Mouse (Mus musculus): ENCODE data around the gene Gm28374. TPM values are rescaled to one million over a fixed set of nuclear protein-coding genes. Genes with fewer than 3 reads are reported as not detected.
A peak's percentile ranks its signal among the peaks of the same experiment; 100 is the strongest.
"Not testable (repeated sequence)": the region's sequence is repeated elsewhere in the genome, so short reads cannot be mapped to it uniquely, and the experiment has no call there.

The Gm28374 gene
- 0.83 and 0.92 TPM in 2 replicates for polyA plus RNA-seq (2015; fragmentation: Nextera tagmentation; extraction: Ambion mirVana)

- Histone ChIP-seq H3K4me2 (no peak within 1 kb of the TSS), H3K4me1 (peaks cover 27% of the 10 kb centered on the region), H3K9me3 (no peaks in the 10 kb centered on the region), H3K27ac (replicated peaks) (no peak within 1 kb of the TSS), H3K36me3 (peaks cover 48% of the 10 kb centered on the region), H3K27me3 (replicated peaks) (no peaks in the 10 kb centered on the region), H3K9ac (no peak within 1 kb of the TSS), H3K4me3 (no peak within 1 kb of the TSS)
- 84% methylated on average over 9 of the region's 9 CpGs for WGBS
- ATAC-seq (ENCODE audit: extremely low read depth, insufficient number of reproducible peaks, low FRiP score, low TSS enrichment), result no peak
Measured at GRCm38 (mm10) chr19:6082156-6082555, at the start of gene Gm28374. TSS of gene Gm28374 (minus strand) at chr19:6082256.

- not testable (repeated sequence) for H3K4me3 ChIP-seq; H3K27me3 ChIP-seq (replicated peaks); H3K4me2 ChIP-seq; H3K9ac ChIP-seq; H3K27ac ChIP-seq (replicated peaks); ATAC-seq (ENCODE audit: extremely low read depth, insufficient number of reproducible peaks, low FRiP score, low TSS enrichment); H3K9me3 ChIP-seq
- 75% methylated on average over 7 of the region's 7 CpGs for WGBS
- H3K36me3 ChIP-seq, result peaks cover 16% of the 10 kb centered on the region
- peaks cover 13% of the 10 kb centered on the region for H3K4me1 ChIP-seq
Measured at GRCm38 (mm10) chr19:6130414-6131128, 48.5 kb upstream of the Gm28374 start.

- peak; percentile 90 for ATAC-seq (ENCODE audit: extremely low read depth, insufficient number of reproducible peaks, low FRiP score, low TSS enrichment)
- 0% methylated on average over 32 of the region's 32 CpGs for WGBS
- H3K27me3 ChIP-seq (replicated peaks), result no peaks in the 10 kb centered on the region
- H3K9me3 ChIP-seq, result no peaks in the 10 kb centered on the region; the same call in 1 of the 2 replicates
- H3K4me2 ChIP-seq, result peak within 1 kb of the TSS; percentile 73
- H3K27ac ChIP-seq (replicated peaks), result peak within 1 kb of the TSS; percentile 90
- peak within 1 kb of the TSS; percentile 63 for H3K4me3 ChIP-seq
- H3K36me3 ChIP-seq, result no peaks in the 10 kb centered on the region
- peaks cover 13% of the 10 kb centered on the region for H3K4me1 ChIP-seq
- H3K9ac ChIP-seq, result peak within 1 kb of the TSS; percentile 83
Measured at GRCm38 (mm10) chr19:6127760-6128341, 45.8 kb upstream of the Gm28374 start, which contains the start of gene Snx15. TSS of gene Snx15 (minus strand) at chr19:6128304.

GRCm38 (mm10) chr19:6126789-6127580, 44.9 kb upstream of the Gm28374 start:
- Histone ChIP-seq H3K4me3 (peak overlapping the region; percentile 63), H3K27me3 (replicated peaks) (no peaks in the 10 kb centered on the region), H3K4me2 (peak overlapping the region; percentile 73), H3K4me1 (peaks cover 13% of the 10 kb centered on the region; the same call in 1 of the 2 replicates), H3K9ac (peak overlapping the region; percentile 83), H3K36me3 (no peaks in the 10 kb centered on the region), H3K27ac (replicated peaks) (peak overlapping the region; percentile 90), H3K9me3 (no peaks in the 10 kb centered on the region; the same call in 1 of the 2 replicates)
- 69% methylated on average over 10 of the region's 10 CpGs for WGBS
- ATAC-seq (ENCODE audit: extremely low read depth, insufficient number of reproducible peaks, low FRiP score, low TSS enrichment), result no peak

GRCm38 (mm10) chr19:6126289-6126688, 44.2 kb upstream of the Gm28374 start:
- Histone ChIP-seq H3K36me3 (peaks cover 3% of the 10 kb centered on the region), H3K27ac (replicated peaks) (no peak overlapping the region), H3K9ac (no peak overlapping the region), H3K9me3 (no peaks in the 10 kb centered on the region; the same call in 1 of the 2 replicates), H3K4me1 (peaks cover 13% of the 10 kb centered on the region; the same call in 1 of the 2 replicates), H3K4me2 (peak overlapping the region; percentile 73; the same call in 1 of the 2 replicates), H3K27me3 (replicated peaks) (no peaks in the 10 kb centered on the region), H3K4me3 (no peak overlapping the region)
- no peak for ATAC-seq (ENCODE audit: extremely low read depth, insufficient number of reproducible peaks, low FRiP score, low TSS enrichment)
- WGBS, result 23% methylated on average over 4 of the region's 4 CpGs

GRCm38 (mm10) chr19:6124898-6125297, 42.8 kb upstream of the Gm28374 start:
- peaks cover 13% of the 10 kb centered on the region; the same call in 1 of the 2 replicates for H3K4me1 ChIP-seq
- H3K27me3 ChIP-seq (replicated peaks), result no peaks in the 10 kb centered on the region
- H3K4me3 ChIP-seq, result no peak overlapping the region
- 75% methylated on average over 2 of the region's 2 CpGs for WGBS
- H3K27ac ChIP-seq (replicated peaks), result no peak overlapping the region
- no peak overlapping the region for H3K4me2 ChIP-seq
- ATAC-seq (ENCODE audit: extremely low read depth, insufficient number of reproducible peaks, low FRiP score, low TSS enrichment), result no peak
- H3K9me3 ChIP-seq, result no peaks in the 10 kb centered on the region; the same call in 1 of the 2 replicates
- H3K36me3 ChIP-seq, result peaks cover 16% of the 10 kb centered on the region
- H3K9ac ChIP-seq, result no peak overlapping the region

GRCm38 (mm10) chr19:6123330-6123729, 41.3 kb upstream of the Gm28374 start:
- no peak overlapping the region for H3K4me2 ChIP-seq
- no peak overlapping the region; the same call in 1 of the 2 replicates for H3K9ac ChIP-seq
- H3K27ac ChIP-seq (replicated peaks), result no peak overlapping the region
- 83% methylated on average over 8 of the region's 8 CpGs for WGBS
- H3K4me3 ChIP-seq, result no peak overlapping the region
- H3K9me3 ChIP-seq, result no peaks in the 10 kb centered on the region; the same call in 1 of the 2 replicates
- peaks cover 14% of the 10 kb centered on the region for H3K4me1 ChIP-seq
- ATAC-seq (ENCODE audit: extremely low read depth, insufficient number of reproducible peaks, low FRiP score, low TSS enrichment), result no peak
- no peaks in the 10 kb centered on the region for H3K27me3 ChIP-seq (replicated peaks)
- peaks cover 18% of the 10 kb centered on the region for H3K36me3 ChIP-seq

GRCm38 (mm10) chr19:6121761-6122160, 39.7 kb upstream of the Gm28374 start:
- Histone ChIP-seq H3K4me3 (no peak overlapping the region), H3K27me3 (replicated peaks) (no peaks in the 10 kb centered on the region), H3K4me1 (peaks cover 14% of the 10 kb centered on the region), H3K4me2 (peak overlapping the region; percentile 30; the same call in 1 of the 2 replicates), H3K36me3 (peaks cover 20% of the 10 kb centered on the region), H3K27ac (replicated peaks) (no peak overlapping the region), H3K9ac (peak overlapping the region; percentile 59), H3K9me3 (no peaks in the 10 kb centered on the region; the same call in 1 of the 2 replicates)
- 22% methylated on average over 19 of the region's 19 CpGs for WGBS
- ATAC-seq (ENCODE audit: extremely low read depth, insufficient number of reproducible peaks, low FRiP score, low TSS enrichment), result no peak

GRCm38 (mm10) chr19:6118677-6119185, 36.7 kb upstream of the Gm28374 start:
- H3K4me3 ChIP-seq, result peak overlapping the region; percentile 90
- ATAC-seq (ENCODE audit: extremely low read depth, insufficient number of reproducible peaks, low FRiP score, low TSS enrichment), result no peak
- H3K9ac ChIP-seq, result peak overlapping the region; percentile 94
- H3K27me3 ChIP-seq (replicated peaks), result no peaks in the 10 kb centered on the region
- 2% methylated on average over 8 of the region's 8 CpGs for whole genome bisulfite sequencing
- H3K36me3 ChIP-seq, result peaks cover 48% of the 10 kb centered on the region
- H3K27ac ChIP-seq (replicated peaks), result peak overlapping the region; percentile 97
- H3K9me3 ChIP-seq, result no peaks in the 10 kb centered on the region
- H3K4me1 ChIP-seq, result peaks cover 22% of the 10 kb centered on the region
- H3K4me2 ChIP-seq, result peak overlapping the region; percentile 92

- Histone ChIP-seq H3K36me3 (peaks cover 50% of the 10 kb centered on the region), H3K27ac (replicated peaks) (peak within 1 kb of the TSS; percentile 97), H3K4me1 (peaks cover 22% of the 10 kb centered on the region), H3K9ac (peak within 1 kb of the TSS; percentile 94), H3K4me2 (peak within 1 kb of the TSS; percentile 92), H3K4me3 (peak within 1 kb of the TSS; percentile 90), H3K9me3 (no peaks in the 10 kb centered on the region), H3K27me3 (replicated peaks) (no peaks in the 10 kb centered on the region)
- under 1% methylated on average over 77 of the region's 77 CpGs for WGBS
- peak; percentile 65; the same call in 1 of the 2 replicates for ATAC-seq (ENCODE audit: extremely low read depth, insufficient number of reproducible peaks, low FRiP score, low TSS enrichment)
Measured at GRCm38 (mm10) chr19:6117986-6118676, 36.1 kb upstream of the Gm28374 start, which contains the start of gene Sac3d1. TSS of gene Sac3d1 (minus strand) at chr19:6118650.

Measured in heart, embryonic 13.5 days (tissue).